Mouse (Mus musculus): ENCODE measurements around the gene Rspo4. TPM values are rescaled to one million over a fixed set of nuclear protein-coding genes. Genes with fewer than 3 reads are reported as not detected.

The Rspo4 gene
- polyA plus RNA-seq, 1 experiment from 2014 or later, result not detected

DNA sequence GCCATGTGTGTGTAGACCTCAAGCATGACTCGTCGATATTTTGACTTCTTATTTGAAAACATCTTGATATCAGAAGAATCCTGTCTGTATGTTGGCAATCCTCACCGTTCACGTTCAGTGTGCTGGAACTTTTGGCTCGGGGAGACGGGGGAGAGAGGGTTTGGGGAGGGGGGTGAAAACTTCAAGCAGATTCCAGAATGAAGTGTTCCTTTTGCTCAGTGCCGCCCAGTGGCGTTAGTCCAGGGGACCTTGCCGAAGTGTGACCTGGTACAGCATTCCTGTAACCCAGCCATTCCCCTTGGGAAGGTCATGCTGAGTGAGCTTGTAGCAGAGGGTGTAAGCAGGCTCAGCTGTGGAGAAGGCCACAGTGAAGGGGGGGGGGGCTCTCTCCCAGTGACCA lies 76.4 kb downstream of the Rspo4 start:
- no peak overlapping the region for H3K4me2 ChIP-seq (ENCODE audit: low read length)
- H3K9ac ChIP-seq (ENCODE audit: low read length), result no peak overlapping the region
- no peaks in the 10 kb centered on the region for H3K27me3 ChIP-seq (replicated peaks; ENCODE audit: control insufficient read depth, insufficient read depth, low read length)
- H3K36me3 ChIP-seq (ENCODE audit: control insufficient read depth, insufficient read depth, low read length), result no peaks in the 10 kb centered on the region
- DNase-seq (ENCODE audit: low spot score) (no peak), ATAC-seq (no peak)
- WGBS, result 79% methylated on average over 9 of the region's 9 CpGs
- H3K27ac ChIP-seq (ENCODE audit: low read depth, low read length), result no peak overlapping the region
- no peaks in the 10 kb centered on the region for H3K9me3 ChIP-seq (replicated peaks; ENCODE audit: control insufficient read depth, low read length)
- H3K4me3 ChIP-seq (ENCODE audit: low read depth, low read length), result no peak overlapping the region
- no peaks in the 10 kb centered on the region for H3K4me1 ChIP-seq (ENCODE audit: control insufficient read depth, insufficient read depth, low read length)

- H3K27me3 ChIP-seq (replicated peaks; ENCODE audit: control insufficient read depth, insufficient read depth, low read length), result no peaks in the 10 kb centered on the region
- H3K4me3 ChIP-seq (ENCODE audit: low read depth, low read length), result no peak overlapping the region
- no peak overlapping the region for H3K27ac ChIP-seq (ENCODE audit: low read depth, low read length)
- H3K4me2 ChIP-seq (ENCODE audit: low read length), result no peak overlapping the region
- ATAC-seq (no peak), DNase-seq (ENCODE audit: low spot score) (no peak)
- no peak overlapping the region for H3K9ac ChIP-seq (ENCODE audit: low read length)
- WGBS, result 50% methylated on average over 8 of the region's 8 CpGs
- H3K9me3 ChIP-seq (replicated peaks; ENCODE audit: control insufficient read depth, low read length), result no peaks in the 10 kb centered on the region
- no peaks in the 10 kb centered on the region for H3K36me3 ChIP-seq (ENCODE audit: control insufficient read depth, insufficient read depth, low read length)
- no peaks in the 10 kb centered on the region for H3K4me1 ChIP-seq (ENCODE audit: control insufficient read depth, insufficient read depth, low read length)
These were observed 78.3 kb downstream of the Rspo4 start for GRCm38 (mm10) chr2:151921068-151921467.

- Histone ChIP-seq H3K36me3 (ENCODE audit: control insufficient read depth, insufficient read depth, low read length) (no peaks in the 10 kb centered on the region), H3K4me2 (ENCODE audit: low read length) (no peak overlapping the region), H3K9ac (ENCODE audit: low read length) (no peak overlapping the region), H3K4me1 (ENCODE audit: control insufficient read depth, insufficient read depth, low read length) (no peaks in the 10 kb centered on the region), H3K27ac (ENCODE audit: low read depth, low read length) (no peak overlapping the region), H3K27me3 (replicated peaks; ENCODE audit: control insufficient read depth, insufficient read depth, low read length) (no peaks in the 10 kb centered on the region), H3K9me3 (replicated peaks; ENCODE audit: control insufficient read depth, low read length) (no peaks in the 10 kb centered on the region), H3K4me3 (ENCODE audit: low read depth, low read length) (no peak overlapping the region)
- 63% methylated on average over 4 of the region's 4 CpGs for WGBS
- ATAC-seq, result no peak
- no peak for DNase-seq (ENCODE audit: low spot score)
These were observed 78.9 kb downstream of the Rspo4 start for GRCm38 (mm10) chr2:151921596-151921995.

Other genes with a start within 250 kb of the Rspo4 start
- 4.9 and 8.8 TPM in 2 replicates for gene Snph, start 210.3 kb upstream of the Rspo4 start, polyA plus RNA-seq (2014; fragmentation: Nextera tagmentation; extraction: Ambion mirVana)
- 0.17 TPM in 1 of 2 replicates, not detected in the other for gene Rad21l, start 174.4 kb upstream of the Rspo4 start, polyA plus RNA-seq (2014; fragmentation: Nextera tagmentation; extraction: Ambion mirVana)
- gene Tmem74b, start 140.9 kb upstream of the Rspo4 start, polyA plus RNA-seq (2014; fragmentation: Nextera tagmentation; extraction: Ambion mirVana), result 17.3 and 19.7 TPM in 2 replicates
- gene Psmf1, start 98.7 kb upstream of the Rspo4 start, polyA plus RNA-seq (2014; fragmentation: Nextera tagmentation; extraction: Ambion mirVana), result 59.4 and 60.2 TPM in 2 replicates
- gene Angpt4, start 68.3 kb downstream of the Rspo4 start, polyA plus RNA-seq (2014; fragmentation: Nextera tagmentation; extraction: Ambion mirVana), result 0.21 TPM in 1 of 2 replicates, not detected in the other
- gene Fam110a, start 137.3 kb downstream of the Rspo4 start, polyA plus RNA-seq (2014; fragmentation: Nextera tagmentation; extraction: Ambion mirVana), result 64.5 and 68.8 TPM in 2 replicates
- 0.72 and 1.1 TPM in 2 replicates for gene Slc52a3, start 153.6 kb downstream of the Rspo4 start, polyA plus RNA-seq (2014; fragmentation: Nextera tagmentation; extraction: Ambion mirVana)
- gene Scrt2, start 238.6 kb downstream of the Rspo4 start, polyA plus RNA-seq (2014; fragmentation: Nextera tagmentation; extraction: Ambion mirVana), result 16.1 and 16.2 TPM in 2 replicates

Data from forebrain, embryonic 14.5 days (tissue).